Mouse (Mus musculus): ENCODE results near the gene Isl1. TPM values are rescaled to one million over a fixed set of nuclear protein-coding genes. Genes with fewer than 3 reads are reported as not detected.

Isl1 gene
- 15.4 and 18.6 TPM in 2 replicates for polyA plus RNA-seq (2014; fragmentation: Nextera tagmentation; extraction: Ambion mirVana)

DNA sequence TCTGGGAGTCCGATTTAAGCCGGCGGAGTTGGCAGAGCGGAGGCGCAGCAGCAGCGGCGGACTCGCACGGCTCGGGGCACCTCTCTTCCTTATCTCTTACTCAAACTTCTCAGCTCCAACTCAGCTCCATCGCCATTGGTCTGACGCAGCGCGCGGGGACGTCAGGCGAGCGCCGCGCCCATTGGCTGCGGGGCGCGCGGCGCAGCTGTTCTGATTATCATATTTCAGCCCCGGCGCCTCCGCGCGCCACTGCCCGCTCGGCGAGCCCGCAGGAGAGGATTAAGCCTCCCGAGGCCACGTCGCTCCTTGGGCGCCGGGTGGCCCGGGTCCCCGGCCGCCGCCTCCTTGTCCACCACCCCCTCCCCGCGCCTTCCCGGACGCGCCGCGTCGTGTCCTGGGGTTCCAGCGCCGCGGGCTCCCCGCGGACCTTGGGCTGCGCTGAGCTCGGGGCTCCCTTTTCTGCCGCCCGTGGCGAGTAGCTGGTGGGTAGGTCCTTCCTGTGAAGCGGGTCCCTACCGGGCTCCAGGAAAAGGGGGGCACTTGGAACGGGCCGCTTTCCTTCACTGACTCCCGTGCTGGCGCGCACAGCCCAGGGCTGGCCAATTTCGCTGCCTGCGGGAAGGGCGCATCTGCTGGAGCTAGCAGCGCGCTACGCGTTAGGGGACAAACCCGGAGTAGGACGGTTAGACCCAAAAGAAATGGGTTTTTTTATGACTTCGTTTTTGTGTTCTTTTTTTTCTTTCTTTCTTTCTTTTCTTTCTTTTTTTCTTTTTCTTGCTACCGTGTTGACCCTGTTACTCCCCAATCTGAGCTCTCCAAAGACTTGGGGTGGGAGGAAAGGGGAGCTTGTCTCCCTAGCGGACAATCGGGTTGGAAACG lies at the start of gene Isl1:
Gene Isl1 (minus strand): TSS at position 106 of the 879 bp plus-strand sequence.
- Histone ChIP-seq H3K36me3 (ENCODE audit: control insufficient read depth, insufficient read depth, low read length) (no peaks in the 10 kb centered on the region), H3K27me3 (ENCODE audit: control insufficient read depth, insufficient read depth, low read length) (peaks cover 87% of the 10 kb centered on the region), H3K4me2 (peak within 1 kb of the TSS; percentile 94), H3K9ac (ENCODE audit: low read length) (peak within 1 kb of the TSS; percentile 41; the same call in 1 of the 2 replicates), H3K4me1 (ENCODE audit: control insufficient read depth, insufficient read depth, low read length) (peaks cover 4% of the 10 kb centered on the region; the same call in 1 of the 2 replicates), H3K4me3 (ENCODE audit: low read depth, low read length) (peak within 1 kb of the TSS; percentile 48), H3K27ac (ENCODE audit: low read depth, low read length) (no peak within 1 kb of the TSS), H3K9me3 (ENCODE audit: control insufficient read depth, low read length) (no peaks in the 10 kb centered on the region)
- peak; percentile 97 for DNase-seq (ENCODE audit: low spot score, missing footprints)
- peak; percentile 98 for ATAC-seq (ENCODE audit: low FRiP score)
- under 1% methylated on average over 81 of the region's 82 CpGs for WGBS

DNA sequence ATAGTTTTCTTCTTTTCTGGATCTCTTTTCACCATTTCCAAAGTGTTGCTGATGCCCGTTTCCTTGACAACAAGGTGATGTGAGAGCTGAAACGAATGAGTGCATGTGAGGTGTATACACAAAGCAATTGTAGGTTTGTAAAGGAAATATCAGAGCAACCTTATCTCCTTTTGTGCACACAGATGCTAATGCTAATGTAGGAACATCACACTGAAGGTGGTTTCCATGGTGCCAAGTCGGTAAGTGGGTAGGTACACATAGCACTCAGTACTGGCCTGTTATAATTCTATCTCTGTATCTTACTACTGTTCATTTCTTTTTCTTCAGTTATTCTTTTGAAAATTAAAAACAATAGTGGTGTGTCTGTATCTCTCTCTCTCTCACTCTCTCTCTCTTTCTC lies 26.3 kb upstream of the Isl1 start:
- no peaks in the 10 kb centered on the region for H3K4me1 ChIP-seq (ENCODE audit: control insufficient read depth, insufficient read depth, low read length)
- no peak for ATAC-seq (ENCODE audit: low FRiP score)
- no peak overlapping the region for H3K4me2 ChIP-seq
- peaks cover 3% of the 10 kb centered on the region; the same call in 1 of the 2 replicates for H3K27me3 ChIP-seq (ENCODE audit: control insufficient read depth, insufficient read depth, low read length)
- H3K27ac ChIP-seq (ENCODE audit: low read depth, low read length), result no peak overlapping the region
- 85% methylated on average over 3 of the region's 3 CpGs for WGBS
- H3K9ac ChIP-seq (ENCODE audit: low read length), result no peak overlapping the region
- no peaks in the 10 kb centered on the region for H3K9me3 ChIP-seq (ENCODE audit: control insufficient read depth, low read length)
- no peaks in the 10 kb centered on the region for H3K36me3 ChIP-seq (ENCODE audit: control insufficient read depth, insufficient read depth, low read length)
- no peak for DNase-seq (ENCODE audit: low spot score, missing footprints)
- no peak overlapping the region for H3K4me3 ChIP-seq (ENCODE audit: low read depth, low read length)

DNA sequence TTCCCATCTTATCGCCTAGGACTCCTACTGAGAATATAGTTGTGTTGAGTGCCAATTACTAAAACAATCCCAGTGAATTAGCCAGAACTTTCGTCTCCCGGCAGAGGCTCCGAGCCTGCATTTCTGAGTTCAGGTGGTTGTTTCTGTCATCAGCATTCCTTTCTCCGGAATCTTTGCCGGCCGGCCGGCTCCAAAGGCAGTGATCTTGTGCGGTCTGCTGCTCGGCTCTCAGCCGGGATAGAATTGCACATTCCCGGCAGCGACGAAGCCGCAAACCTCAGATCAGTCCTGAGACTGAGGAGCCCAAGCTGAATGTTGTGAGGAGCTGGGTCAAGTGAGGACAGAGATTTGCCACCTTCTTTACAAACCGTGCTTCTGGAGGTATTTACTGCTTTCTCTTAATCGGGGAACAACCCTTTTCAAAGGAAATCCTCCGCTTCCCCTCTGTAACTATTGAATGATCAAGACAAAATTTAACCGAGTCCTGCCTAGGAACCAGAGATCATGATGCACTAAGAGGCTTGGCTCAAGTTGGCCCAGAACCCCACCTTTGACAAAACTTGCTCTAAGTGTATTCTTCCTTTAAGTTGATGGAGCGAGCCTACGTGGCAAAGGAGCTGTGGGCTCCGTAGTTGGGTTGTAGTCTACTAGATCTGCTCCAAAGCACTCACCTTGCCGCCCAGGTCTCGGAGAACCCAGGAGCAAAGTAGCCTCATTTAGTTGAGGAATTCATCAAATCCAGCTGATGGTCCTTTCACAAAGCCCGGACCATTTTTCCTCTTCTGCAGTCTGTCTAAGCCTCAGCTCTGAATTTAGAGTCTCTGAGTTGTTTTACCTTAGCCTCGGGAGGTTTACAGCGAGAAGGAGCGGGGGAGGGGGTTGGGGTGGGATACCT lies 4.4 kb upstream of the Isl1 start:
- under 1% methylated on average over 28 of the region's 28 CpGs for WGBS
- DNase-seq (ENCODE audit: low spot score, missing footprints) (peak; percentile 93), ATAC-seq (ENCODE audit: low FRiP score) (no peak)
- H3K4me2 ChIP-seq, result no peak overlapping the region
- H3K9ac ChIP-seq (ENCODE audit: low read length), result no peak overlapping the region
- H3K36me3 ChIP-seq (ENCODE audit: control insufficient read depth, insufficient read depth, low read length), result no peaks in the 10 kb centered on the region
- H3K4me1 ChIP-seq (ENCODE audit: control insufficient read depth, insufficient read depth, low read length), result peaks cover 4% of the 10 kb centered on the region; the same call in 1 of the 2 replicates
- no peak overlapping the region for H3K27ac ChIP-seq (ENCODE audit: low read depth, low read length)
- no peaks in the 10 kb centered on the region for H3K9me3 ChIP-seq (ENCODE audit: control insufficient read depth, low read length)
- no peak overlapping the region for H3K4me3 ChIP-seq (ENCODE audit: low read depth, low read length)
- H3K27me3 ChIP-seq (ENCODE audit: control insufficient read depth, insufficient read depth, low read length), result peaks cover 71% of the 10 kb centered on the region

DNA sequence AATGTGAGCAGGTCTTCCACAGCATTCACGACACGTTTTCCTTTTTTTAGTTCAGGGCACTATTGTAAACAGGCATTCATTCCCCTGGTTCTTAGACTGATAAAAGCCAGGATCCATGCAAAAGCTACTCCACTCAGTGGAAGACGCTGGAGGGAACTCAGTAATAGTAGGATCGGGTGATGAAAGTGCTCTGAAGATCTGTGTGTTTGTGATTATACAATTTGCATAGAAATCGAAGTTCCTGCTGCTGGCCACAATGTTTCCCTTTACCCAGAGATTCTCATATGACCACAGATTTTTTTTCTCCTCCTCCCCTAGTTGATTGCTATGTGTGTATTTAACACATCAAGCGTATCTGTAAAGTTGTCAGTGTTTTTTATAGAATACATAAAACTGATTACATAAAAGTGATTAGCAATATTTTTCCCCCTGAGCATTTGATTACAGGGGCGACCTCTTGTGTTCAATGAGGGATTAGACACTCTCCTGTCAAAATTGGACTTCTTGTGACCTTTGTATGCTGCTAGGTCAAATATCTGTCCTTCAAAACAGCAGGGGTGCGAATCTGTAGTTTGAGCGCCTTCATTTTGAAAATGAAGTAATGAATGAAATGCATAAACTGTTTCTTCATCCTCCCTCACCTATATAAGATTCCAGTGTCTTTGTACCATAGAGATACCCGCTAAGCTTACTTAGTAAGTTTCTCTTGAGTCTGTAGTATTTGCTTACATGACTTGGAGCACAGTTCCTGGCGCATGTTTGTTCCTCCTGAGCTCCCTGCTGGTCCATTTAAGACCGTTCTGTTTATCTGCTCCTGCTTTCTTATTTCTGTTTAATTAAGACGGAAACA lies 2.6 kb upstream of the Isl1 start:
- ATAC-seq (ENCODE audit: low FRiP score), result no peak
- no peak overlapping the region for H3K9ac ChIP-seq (ENCODE audit: low read length)
- H3K4me3 ChIP-seq (ENCODE audit: low read depth, low read length), result no peak overlapping the region
- peaks cover 4% of the 10 kb centered on the region; the same call in 1 of the 2 replicates for H3K4me1 ChIP-seq (ENCODE audit: control insufficient read depth, insufficient read depth, low read length)
- no peak overlapping the region for H3K27ac ChIP-seq (ENCODE audit: low read depth, low read length)
- WGBS, result 3% methylated on average over 13 of the region's 13 CpGs
- peaks cover 77% of the 10 kb centered on the region for H3K27me3 ChIP-seq (ENCODE audit: control insufficient read depth, insufficient read depth, low read length)
- DNase-seq (ENCODE audit: low spot score, missing footprints), result peak; percentile 91
- no peaks in the 10 kb centered on the region for H3K36me3 ChIP-seq (ENCODE audit: control insufficient read depth, insufficient read depth, low read length)
- no peaks in the 10 kb centered on the region for H3K9me3 ChIP-seq (ENCODE audit: control insufficient read depth, low read length)
- H3K4me2 ChIP-seq, result no peak overlapping the region

DNA sequence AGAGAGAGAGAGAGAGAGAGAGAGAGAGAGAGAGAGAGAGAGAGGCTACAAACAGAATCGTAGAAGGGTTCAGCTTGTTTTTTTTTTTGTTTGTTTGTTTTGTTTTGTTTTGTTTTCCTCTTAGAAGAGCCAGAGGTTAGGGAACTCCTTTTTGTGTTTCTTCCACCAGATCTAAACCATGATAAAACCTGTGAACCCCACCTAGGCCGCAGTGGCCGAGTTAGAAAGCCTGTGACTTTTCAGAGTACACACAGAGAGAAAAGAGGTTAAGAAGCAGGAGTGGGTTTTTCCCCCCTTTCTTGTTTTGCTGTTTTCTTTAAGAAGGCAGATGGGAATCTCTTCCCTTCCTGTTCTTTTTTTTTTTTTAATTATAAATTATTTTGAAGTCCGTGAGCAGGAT lies 1.5 kb upstream of the Isl1 start:
- Histone ChIP-seq H3K4me2 (no peak overlapping the region), H3K4me1 (ENCODE audit: control insufficient read depth, insufficient read depth, low read length) (peaks cover 4% of the 10 kb centered on the region; the same call in 1 of the 2 replicates), H3K27ac (ENCODE audit: low read depth, low read length) (no peak overlapping the region), H3K9ac (ENCODE audit: low read length) (no peak overlapping the region), H3K36me3 (ENCODE audit: control insufficient read depth, insufficient read depth, low read length) (no peaks in the 10 kb centered on the region), H3K4me3 (ENCODE audit: low read depth, low read length) (no peak overlapping the region), H3K9me3 (ENCODE audit: control insufficient read depth, low read length) (no peaks in the 10 kb centered on the region), H3K27me3 (ENCODE audit: control insufficient read depth, insufficient read depth, low read length) (peaks cover 85% of the 10 kb centered on the region)
- 6% methylated on average over 4 of the region's 4 CpGs for WGBS
- DNase-seq (ENCODE audit: low spot score, missing footprints) (peak; percentile 90), ATAC-seq (ENCODE audit: low FRiP score) (no peak)

DNA sequence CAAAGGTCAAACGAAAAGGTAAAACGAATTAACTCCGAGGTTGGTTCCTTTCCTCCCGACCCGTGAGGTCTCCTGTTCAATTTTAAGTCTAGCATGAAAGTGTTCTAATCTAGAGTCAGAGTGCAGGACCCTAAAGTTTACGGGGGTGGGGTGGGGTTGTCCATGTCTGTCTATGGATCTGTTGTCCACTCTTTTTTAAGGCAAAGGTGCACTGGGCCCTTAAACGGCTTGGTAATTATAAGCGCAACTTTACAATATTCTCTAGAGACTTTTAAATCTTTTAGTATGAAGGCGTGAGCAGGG lies 925 bp upstream of the Isl1 start:
- Histone ChIP-seq H3K4me2 (peak overlapping the region; percentile 94), H3K36me3 (ENCODE audit: control insufficient read depth, insufficient read depth, low read length) (no peaks in the 10 kb centered on the region), H3K9me3 (ENCODE audit: control insufficient read depth, low read length) (no peaks in the 10 kb centered on the region), H3K27me3 (ENCODE audit: control insufficient read depth, insufficient read depth, low read length) (peaks cover 85% of the 10 kb centered on the region), H3K4me1 (ENCODE audit: control insufficient read depth, insufficient read depth, low read length) (peaks cover 4% of the 10 kb centered on the region; the same call in 1 of the 2 replicates), H3K27ac (ENCODE audit: low read depth, low read length) (no peak overlapping the region), H3K9ac (ENCODE audit: low read length) (no peak overlapping the region), H3K4me3 (ENCODE audit: low read depth, low read length) (peak overlapping the region; percentile 48; the same call in 1 of the 2 replicates)
- no peak for ATAC-seq (ENCODE audit: low FRiP score)
- under 1% methylated on average over 9 of the region's 9 CpGs for WGBS
- peak; percentile 96 for DNase-seq (ENCODE audit: low spot score, missing footprints)

DNA sequence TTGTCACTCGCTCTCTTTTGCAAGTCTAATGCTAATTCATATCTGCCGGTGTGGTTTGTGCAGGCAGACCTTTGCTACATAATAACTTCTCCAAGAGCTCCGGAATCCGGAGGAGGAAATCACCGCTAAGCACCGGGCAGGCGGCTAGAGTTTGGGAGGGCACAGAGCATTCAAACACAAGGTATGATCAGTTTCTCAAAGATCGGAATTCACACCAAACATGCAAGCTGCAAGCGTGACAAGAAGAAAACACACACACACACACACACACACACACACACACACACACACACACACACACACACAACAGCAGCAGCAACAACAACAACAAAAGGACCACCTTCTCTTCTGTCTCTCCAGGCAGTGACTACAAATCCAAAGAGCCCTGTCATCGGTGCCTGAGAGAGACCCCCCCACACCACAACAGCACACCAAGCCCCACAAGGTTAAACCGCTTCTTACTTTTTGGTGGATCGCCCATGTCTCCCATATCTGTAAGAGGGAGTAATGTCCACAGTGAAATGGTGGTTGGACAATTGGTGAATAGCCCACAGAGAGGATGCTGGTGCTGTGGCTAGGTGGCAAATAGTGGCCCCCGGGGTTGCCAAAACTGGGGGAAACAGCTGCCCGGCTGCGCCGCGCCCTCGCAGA lies 431 bp downstream of the Isl1 start:
- Histone ChIP-seq H3K9ac (ENCODE audit: low read length) (no peak overlapping the region), H3K36me3 (ENCODE audit: control insufficient read depth, insufficient read depth, low read length) (no peaks in the 10 kb centered on the region), H3K9me3 (ENCODE audit: control insufficient read depth, low read length) (no peaks in the 10 kb centered on the region), H3K4me1 (ENCODE audit: control insufficient read depth, insufficient read depth, low read length) (0 out of 2 replicates have a peak, but pooled peaks cover 2% of the 10 kb centered on the region), H3K4me3 (ENCODE audit: low read depth, low read length) (peak overlapping the region; percentile 48), H3K4me2 (peak overlapping the region; percentile 94), H3K27me3 (ENCODE audit: control insufficient read depth, insufficient read depth, low read length) (peaks cover 85% of the 10 kb centered on the region), H3K27ac (ENCODE audit: low read depth, low read length) (no peak overlapping the region)
- under 1% methylated on average over 18 of the region's 18 CpGs for WGBS
- DNase-seq (ENCODE audit: low spot score, missing footprints) (peak; percentile 96), ATAC-seq (ENCODE audit: low FRiP score) (no peak)
